Mouse (Mus musculus): Measurements from ENCODE around the gene Dclk3.

Dclk3 gene

GRCm38 (mm10) chr9:111438904-111439835, at the start of gene Dclk3:
Dclk3 (plus strand) TSS chr9:111439081.
- peak; percentile 11 for DNase-seq (ENCODE audit: low read depth, low spot score)

DNA sequence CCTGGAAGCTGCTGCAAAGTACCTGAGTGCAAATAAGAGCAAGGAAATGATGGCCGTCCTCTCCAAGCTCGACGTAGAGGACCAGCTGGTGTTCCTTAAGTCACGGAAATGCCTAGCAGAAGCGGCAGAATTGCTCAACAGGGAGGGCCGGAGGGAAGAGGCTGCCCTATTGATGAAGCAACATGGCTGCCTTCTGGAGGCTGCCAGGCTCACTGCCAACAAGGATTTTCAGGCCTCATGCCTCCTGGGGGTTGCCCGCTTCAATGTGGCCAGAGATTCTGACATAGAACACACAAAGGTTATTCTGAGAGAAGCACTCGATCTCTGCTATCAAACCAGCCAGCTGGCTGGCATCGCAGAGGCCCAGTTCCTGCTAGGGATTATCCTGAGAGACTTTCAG, 48.9 kb upstream of the Dclk3 start:
- no peak for DNase-seq (ENCODE audit: low read depth, low spot score)

GRCm38 (mm10) chr9:111391036-111391435, 47.8 kb upstream of the Dclk3 start:
- no peak for DNase-seq (ENCODE audit: low read depth, low spot score)

GRCm38 (mm10) chr9:111391926-111392442, 46.9 kb upstream of the Dclk3 start:
- DNase-seq (ENCODE audit: low read depth, low spot score): peak; percentile 45

DNA sequence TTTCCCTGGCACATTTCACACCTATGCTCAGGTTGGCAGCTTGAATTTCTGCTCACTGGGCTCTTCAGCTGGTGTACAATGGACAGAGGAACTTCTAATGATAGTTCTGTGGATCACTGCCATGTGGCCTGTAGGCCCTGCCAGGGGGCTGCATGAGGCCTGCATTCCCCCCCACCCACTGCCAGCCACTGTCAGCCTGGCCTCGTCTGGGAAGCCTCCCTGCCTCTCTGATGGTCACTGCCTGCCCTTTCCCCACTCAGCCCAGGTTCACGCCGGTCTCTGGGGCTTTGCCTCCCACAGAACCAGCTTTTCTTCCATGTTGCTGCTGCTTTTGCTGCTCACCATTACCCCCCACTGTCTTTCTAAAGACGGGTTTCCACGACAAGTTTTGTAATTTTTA, 43.6 kb upstream of the Dclk3 start:
- DNase-seq (ENCODE audit: low read depth, low spot score): no peak

DNA sequence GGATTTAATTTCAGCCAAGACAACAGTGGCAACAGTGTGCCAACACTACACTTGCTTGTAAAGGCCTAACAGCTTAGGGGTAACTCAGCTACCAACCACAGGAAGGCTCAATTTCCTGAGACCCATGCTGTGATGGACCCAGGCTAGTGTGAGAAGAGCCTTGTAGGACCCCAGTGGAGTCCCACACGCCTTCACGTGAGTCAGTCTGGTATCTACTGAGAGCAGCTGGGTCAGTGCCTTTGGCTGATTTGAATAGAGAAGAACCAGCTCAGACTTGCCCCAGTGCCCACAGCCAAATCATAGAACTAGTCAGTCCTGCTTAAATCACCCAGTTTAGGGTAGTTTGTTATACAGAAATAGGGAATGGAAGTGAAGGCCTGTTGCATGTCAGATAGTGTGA, 40.8 kb upstream of the Dclk3 start:
- DNase-seq (ENCODE audit: low read depth, low spot score): no peak

DNA sequence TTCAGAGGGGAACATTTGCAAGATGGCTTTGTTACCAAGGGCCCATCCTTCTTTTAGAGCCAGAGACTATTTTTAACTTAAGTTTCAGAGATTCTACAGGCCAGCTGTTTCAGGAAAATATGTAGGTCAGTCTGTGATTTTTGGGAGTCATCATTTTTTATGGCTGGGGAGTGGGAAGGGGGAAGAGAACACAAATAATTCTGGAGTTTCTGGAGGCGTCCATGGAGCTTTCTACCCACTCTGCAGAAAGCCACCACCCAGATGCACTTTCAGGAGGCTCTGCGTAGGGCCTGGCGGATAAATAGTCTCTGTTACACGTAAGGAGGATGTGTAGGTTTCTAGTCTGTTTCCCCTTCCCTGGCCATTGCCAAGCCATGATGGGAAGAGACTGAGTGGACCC, 38.8 kb upstream of the Dclk3 start:
- DNase-seq (ENCODE audit: low read depth, low spot score): no peak

DNA sequence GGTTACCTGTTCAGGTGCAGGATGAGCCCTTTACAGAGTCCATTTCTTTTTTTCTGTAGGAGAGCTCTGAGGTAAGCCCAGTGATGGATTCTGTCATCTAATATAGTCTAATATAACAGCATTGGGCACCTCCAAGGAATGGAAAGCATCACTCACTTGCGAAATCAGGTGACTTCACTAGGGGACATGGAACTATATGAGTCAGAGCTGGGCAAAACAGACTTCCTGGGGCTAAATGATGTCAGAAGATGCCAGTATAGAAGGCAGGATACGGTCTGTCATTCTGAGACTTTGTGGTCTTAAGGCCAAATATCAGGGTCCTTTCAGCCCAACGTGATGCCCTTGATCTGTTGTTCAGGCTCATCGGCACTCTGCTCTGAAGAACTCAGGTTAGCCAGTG, 35.7 kb upstream of the Dclk3 start:
- no peak for DNase-seq (ENCODE audit: low read depth, low spot score)

DNA sequence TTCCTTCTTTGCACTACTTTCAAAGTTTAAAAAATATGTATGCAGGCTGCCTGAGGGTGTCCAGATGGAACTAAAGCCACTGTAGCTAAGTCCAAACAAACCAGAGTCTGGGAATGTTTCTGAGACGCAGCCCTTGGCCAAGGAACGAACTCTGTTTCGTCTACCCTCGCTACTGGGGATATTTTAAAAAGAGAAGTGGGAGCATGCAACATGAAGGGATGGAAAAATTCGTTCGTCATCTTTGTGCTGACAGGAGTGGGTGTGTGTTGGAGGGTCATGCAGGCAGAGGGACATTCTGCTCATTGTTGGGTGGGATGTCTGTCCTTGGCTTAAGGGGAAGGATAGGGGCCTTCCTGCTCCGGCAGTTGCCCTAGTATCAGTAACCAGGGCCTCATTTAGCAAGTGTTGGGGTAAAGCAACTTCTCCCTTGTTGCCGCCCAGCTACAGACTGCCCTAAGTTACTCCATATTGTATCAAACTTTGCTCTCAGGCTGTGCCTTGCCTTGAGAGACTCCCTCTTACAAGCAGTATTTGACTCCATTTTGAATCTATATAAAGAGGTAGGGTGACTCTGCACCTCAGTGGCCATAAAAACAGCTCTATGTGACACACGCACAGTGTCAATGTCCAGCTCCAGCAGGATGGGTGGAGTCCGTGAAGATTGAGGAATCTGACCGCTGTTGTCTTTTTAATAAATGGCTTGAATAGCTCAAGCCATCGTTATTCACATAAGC, 34.4 kb upstream of the Dclk3 start:
- DNase-seq (ENCODE audit: low read depth, low spot score): no peak

DNA sequence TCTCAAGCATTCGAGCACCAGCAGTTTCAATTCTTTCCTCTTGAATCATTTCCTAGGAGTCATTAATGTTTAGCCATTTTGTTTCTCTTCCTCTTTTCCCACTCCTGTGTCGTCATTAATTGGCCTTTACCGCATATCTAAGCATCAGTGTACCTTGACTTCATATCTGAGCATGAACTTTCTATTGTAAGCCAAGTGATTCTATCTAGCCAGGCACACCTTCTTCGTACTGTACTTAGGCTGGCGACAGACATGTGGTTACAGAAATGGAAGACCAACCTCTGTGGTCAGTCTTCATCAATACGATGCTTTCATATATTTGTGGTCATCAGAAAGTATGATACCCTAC, 33.8 kb upstream of the Dclk3 start:
- no peak for DNase-seq (ENCODE audit: low read depth, low spot score)

DNA sequence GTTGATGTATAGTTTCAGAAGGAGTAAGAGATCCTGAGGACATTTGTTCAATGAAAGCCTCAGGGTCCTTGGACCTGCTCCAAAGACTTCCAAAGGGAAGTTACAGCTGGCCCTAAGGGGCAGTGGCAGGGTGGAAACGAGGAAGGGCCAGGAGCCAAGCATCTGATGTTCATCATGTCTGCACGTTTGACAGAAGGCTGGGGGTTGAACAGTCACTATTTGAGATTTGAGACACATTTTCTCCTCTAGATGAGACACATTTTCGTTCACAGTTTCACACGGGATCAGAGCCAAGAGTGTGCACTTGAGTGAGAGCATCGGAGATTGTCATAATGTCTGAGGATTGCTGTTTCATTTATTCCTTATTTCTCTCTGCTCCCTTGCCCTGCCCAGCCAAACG, 30.9 kb upstream of the Dclk3 start:
- DNase-seq (ENCODE audit: low read depth, low spot score): no peak

- no peak for DNase-seq (ENCODE audit: low read depth, low spot score)
Measured at GRCm38 (mm10) chr9:111408427-111408826, 30.5 kb upstream of the Dclk3 start.

GRCm38 (mm10) chr9:111412471-111413160, 26.3 kb upstream of the Dclk3 start:
- DNase-seq (ENCODE audit: low read depth, low spot score): no peak

- DNase-seq (ENCODE audit: low read depth, low spot score): no peak
Measured at GRCm38 (mm10) chr9:111421862-111422261, 17.0 kb upstream of the Dclk3 start.

DNA sequence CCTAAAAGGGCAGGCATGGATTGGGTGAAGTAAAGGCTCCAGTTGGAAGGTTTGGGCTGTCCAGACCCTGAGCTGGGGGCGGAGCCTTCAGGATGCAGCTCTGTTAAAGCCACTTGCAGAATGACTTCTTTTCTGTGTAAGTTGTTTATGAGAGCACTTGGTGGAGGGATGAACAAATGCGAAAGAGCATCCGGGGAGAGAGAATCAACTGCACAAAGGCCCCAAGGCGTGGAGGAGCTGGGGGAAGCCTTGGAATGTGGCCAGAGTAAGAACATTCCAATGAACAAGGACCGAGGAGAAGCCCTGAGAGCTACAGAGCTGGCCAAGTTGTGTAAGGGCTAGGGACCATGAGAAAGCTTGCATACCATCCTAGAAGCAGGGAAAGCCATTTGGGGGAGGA, 16.3 kb upstream of the Dclk3 start:
- no peak for DNase-seq (ENCODE audit: low read depth, low spot score)

- DNase-seq (ENCODE audit: low read depth, low spot score): no peak
Measured at GRCm38 (mm10) chr9:111425113-111425512, 13.8 kb upstream of the Dclk3 start.

DNA sequence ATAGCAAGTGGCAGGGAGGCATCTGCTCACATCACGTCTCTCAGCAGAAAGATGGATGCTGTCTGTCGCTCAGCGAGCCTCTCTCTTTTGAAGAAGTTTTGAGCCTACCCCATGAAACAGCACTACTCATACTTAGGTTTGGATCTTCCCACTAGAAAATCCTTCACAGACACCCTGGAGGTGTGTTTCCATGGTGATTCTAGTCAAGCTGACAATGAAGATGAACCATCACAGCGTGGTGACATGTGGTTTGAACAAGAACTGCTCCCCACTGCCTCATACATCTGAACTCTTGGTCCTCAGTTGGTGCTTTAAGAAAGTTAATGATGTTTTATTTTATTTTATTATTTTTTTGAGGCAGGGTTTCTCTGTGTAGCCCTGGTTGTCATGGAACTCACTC, 12.9 kb upstream of the Dclk3 start:
- no peak for DNase-seq (ENCODE audit: low read depth, low spot score)

GRCm38 (mm10) chr9:111427891-111428555, 10.9 kb upstream of the Dclk3 start:
- peak; percentile 34 for DNase-seq (ENCODE audit: low read depth, low spot score)

- DNase-seq (ENCODE audit: low read depth, low spot score): no peak
Measured at GRCm38 (mm10) chr9:111428698-111429362, 10.1 kb upstream of the Dclk3 start.

- no peak for DNase-seq (ENCODE audit: low read depth, low spot score)
Measured at GRCm38 (mm10) chr9:111429363-111429750, 9.5 kb upstream of the Dclk3 start.

DNA sequence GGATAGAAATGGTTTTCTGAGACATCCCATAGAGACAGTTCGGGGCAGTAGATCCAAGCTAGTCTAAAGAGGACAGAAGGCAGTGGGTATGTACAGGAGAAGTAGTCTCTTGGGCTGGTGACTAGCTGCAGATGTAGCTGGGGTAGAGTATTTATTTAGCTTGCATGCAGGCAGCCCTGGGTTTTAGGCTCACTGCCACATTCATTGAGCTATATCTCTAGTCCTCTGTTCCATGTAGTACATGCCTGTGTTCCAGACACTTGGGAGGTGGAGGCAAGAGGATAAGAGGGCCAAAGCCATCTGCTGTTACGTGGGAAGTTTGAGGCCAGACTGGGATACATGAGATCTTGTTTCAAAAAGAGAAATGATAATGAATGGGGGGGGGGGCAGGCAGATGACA, 3.5 kb upstream of the Dclk3 start:
- DNase-seq (ENCODE audit: low read depth, low spot score): no peak
